Mouse (Mus musculus) B cell, adult (primary cell): ENCODE results near the gene Mis12. TPM values are rescaled to one million over a fixed set of nuclear protein-coding genes. Genes with fewer than 3 reads are reported as not detected.

ENCODE experiments used
- total RNA-seq: library from RNA; stranded (reverse); gene quantifications from 4 replicates; pipeline ENCODE4 v1.2.4, GENCODE M21; 2023; ENCODE audit not compliant: inconsistent age

The Mis12 gene
- 9.0 to 15.2 TPM (median 11.5 TPM) in 4 replicates for total RNA-seq

GRCm38 (mm10) chr11:71019201-71020068 is at the start of gene Mis12, which contains the start of gene Derl2:
Gene Mis12, plus strand, starts transcription at chr11:71019611.
Gene Derl2, minus strand, starts transcription at chr11:71019841.

GRCm38 (mm10) chr11:70969821-70970559 is 49.4 kb upstream of the Mis12 start, which contains the start of the genes Nup88 and Rpain:
Gene Nup88, minus strand, starts transcription at chr11:70969973.
Gene Rpain, plus strand, starts transcription at chr11:70970213.

GRCm38 (mm10) chr11:70982557-70983228 is 36.7 kb upstream of the Mis12 start, which contains the start of gene C1qbp:
Gene C1qbp, minus strand, starts transcription at chr11:70983026.

GRCm38 (mm10) chr11:71004316-71004773 is 15.1 kb upstream of the Mis12 start, which contains the start of gene Dhx33:
Gene Dhx33, minus strand, starts transcription at chr11:71004437.

GRCm38 (mm10) chr11:71033163-71033761 is 13.9 kb downstream of the Mis12 start, which contains the start of gene 6330403K07Rik:
Gene 6330403K07Rik, minus strand, starts transcription at chr11:71033513.

Other genes starting within 250 kb of the Mis12 start
- 20.5 to 28.8 TPM (median 24.4 TPM) in 4 replicates for gene Scimp, start 207.0 kb upstream of the Mis12 start, total RNA-seq
- 52.7 to 57.4 TPM (median 54.9 TPM) in 4 replicates for gene Rabep1, start 174.8 kb upstream of the Mis12 start, total RNA-seq
- gene Nup88, start 49.6 kb upstream of the Mis12 start, total RNA-seq = 88.2 to 95.2 TPM (median 89.6 TPM) in 4 replicates
- gene Rpain, start 49.4 kb upstream of the Mis12 start, total RNA-seq = 44.7 to 65.4 TPM (median 52.4 TPM) in 4 replicates
- gene C1qbp, start 36.6 kb upstream of the Mis12 start, total RNA-seq = 80.8 to 99.7 TPM (median 85.1 TPM) in 4 replicates
- gene Dhx33, start 15.2 kb upstream of the Mis12 start, total RNA-seq = 28.5 to 37.2 TPM (median 30.3 TPM) in 4 replicates
- gene Derl2, start 230 bp downstream of the Mis12 start, total RNA-seq = 25.9 to 33.2 TPM (median 29.9 TPM) in 4 replicates
- not detected in 4 replicates for gene 6330403K07Rik, start 13.9 kb downstream of the Mis12 start, total RNA-seq
- 1.9 to 2.7 TPM (median 2.1 TPM) in 4 replicates for gene Nlrp1a, start 125.1 kb downstream of the Mis12 start, total RNA-seq
- gene Nlrp1b, start 211.1 kb downstream of the Mis12 start, total RNA-seq = 3.0 to 4.0 TPM (median 3.6 TPM) in 4 replicates